Mouse (Mus musculus): Measurements from ENCODE around the gene Olfr1019. TPM values are rescaled to one million over a fixed set of nuclear protein-coding genes. Genes with fewer than 3 reads are reported as not detected.

Olfr1019 gene
- polyA plus RNA-seq (2015; fragmentation: Nextera tagmentation; extraction: Ambion mirVana): not detected in 2 replicates

- Histone ChIP-seq H3K9ac (replicated peaks; ENCODE audit: low read depth, low read length) (no peak within 1 kb of the TSS), H3K4me2 (ENCODE audit: low read length) (no peak within 1 kb of the TSS), H3K4me3 (replicated peaks; ENCODE audit: low read length) (no peak within 1 kb of the TSS), H3K36me3 (ENCODE audit: control insufficient read depth, insufficient read depth) (no peaks in the 10 kb centered on the region), H3K9me3 (ENCODE audit: control insufficient read depth, low read length) (no peaks in the 10 kb centered on the region), H3K27ac (ENCODE audit: low read length) (no peak within 1 kb of the TSS), H3K27me3 (replicated peaks; ENCODE audit: control insufficient read depth, insufficient read depth, low read length) (no peaks in the 10 kb centered on the region), H3K4me1 (replicated peaks; ENCODE audit: control insufficient read depth, insufficient read depth, low read length) (no peaks in the 10 kb centered on the region)
- no peak for ATAC-seq
Measured at GRCm38 (mm10) chr2:85845383-85845782, at the start of gene Olfr1019. TSS of gene Olfr1019 (minus strand) at chr2:85845483.

- no peak within 1 kb of the TSS for H3K27ac ChIP-seq (ENCODE audit: low read length)
- no peak within 1 kb of the TSS for H3K9ac ChIP-seq (replicated peaks; ENCODE audit: low read depth, low read length)
- H3K4me2 ChIP-seq (ENCODE audit: low read length): no peak within 1 kb of the TSS
- H3K4me1 ChIP-seq (replicated peaks; ENCODE audit: control insufficient read depth, insufficient read depth, low read length): no peaks in the 10 kb centered on the region
- H3K9me3 ChIP-seq (ENCODE audit: control insufficient read depth, low read length): no peaks in the 10 kb centered on the region
- H3K4me3 ChIP-seq (replicated peaks; ENCODE audit: low read length): no peak within 1 kb of the TSS
- ATAC-seq: no peak
- WGBS: 78% methylated on average over 2 of the region's 2 CpGs
- H3K36me3 ChIP-seq (ENCODE audit: control insufficient read depth, insufficient read depth): no peaks in the 10 kb centered on the region
- no peaks in the 10 kb centered on the region for H3K27me3 ChIP-seq (replicated peaks; ENCODE audit: control insufficient read depth, insufficient read depth, low read length)
Measured at GRCm38 (mm10) chr2:85885340-85885739, 40.1 kb upstream of the Olfr1019 start, which contains the start of gene Olfr1023. TSS of gene Olfr1023 (plus strand) at chr2:85885640.

GRCm38 (mm10) chr2:85868294-85868693 lies 23.0 kb upstream of the Olfr1019 start, which contains the start of gene Olfr1022:
TSS of gene Olfr1022 (plus strand) at chr2:85868594.
- WGBS: 57% methylated on average over 2 of the region's 2 CpGs
- Histone ChIP-seq H3K4me1 (replicated peaks; ENCODE audit: control insufficient read depth, insufficient read depth, low read length) (no peaks in the 10 kb centered on the region), H3K4me3 (replicated peaks; ENCODE audit: low read length) (no peak within 1 kb of the TSS), H3K36me3 (ENCODE audit: control insufficient read depth, insufficient read depth) (no peaks in the 10 kb centered on the region), H3K27ac (ENCODE audit: low read length) (no peak within 1 kb of the TSS), H3K9ac (replicated peaks; ENCODE audit: low read depth, low read length) (no peak within 1 kb of the TSS), H3K27me3 (replicated peaks; ENCODE audit: control insufficient read depth, insufficient read depth, low read length) (no peaks in the 10 kb centered on the region), H3K9me3 (ENCODE audit: control insufficient read depth, low read length) (no peaks in the 10 kb centered on the region), H3K4me2 (ENCODE audit: low read length) (no peak within 1 kb of the TSS)
- no peak for ATAC-seq

GRCm38 (mm10) chr2:85846730-85847129 lies 1.4 kb upstream of the Olfr1019 start, which contains the start of gene Olfr1020:
TSS of gene Olfr1020 (plus strand) at chr2:85847030.
- H3K4me1 ChIP-seq (replicated peaks; ENCODE audit: control insufficient read depth, insufficient read depth, low read length): no peaks in the 10 kb centered on the region
- no peaks in the 10 kb centered on the region for H3K36me3 ChIP-seq (ENCODE audit: control insufficient read depth, insufficient read depth)
- H3K4me2 ChIP-seq (ENCODE audit: low read length): no peak within 1 kb of the TSS
- H3K9ac ChIP-seq (replicated peaks; ENCODE audit: low read depth, low read length): no peak within 1 kb of the TSS
- 84% methylated on average over 1 of the region's 1 CpGs for WGBS
- H3K27me3 ChIP-seq (replicated peaks; ENCODE audit: control insufficient read depth, insufficient read depth, low read length): no peaks in the 10 kb centered on the region
- H3K4me3 ChIP-seq (replicated peaks; ENCODE audit: low read length): no peak within 1 kb of the TSS
- no peak within 1 kb of the TSS for H3K27ac ChIP-seq (ENCODE audit: low read length)
- no peak for ATAC-seq
- H3K9me3 ChIP-seq (ENCODE audit: control insufficient read depth, low read length): no peaks in the 10 kb centered on the region

- Histone ChIP-seq H3K9me3 (ENCODE audit: control insufficient read depth, low read length) (no peaks in the 10 kb centered on the region), H3K9ac (replicated peaks; ENCODE audit: low read depth, low read length) (no peak within 1 kb of the TSS), H3K4me1 (replicated peaks; ENCODE audit: control insufficient read depth, insufficient read depth, low read length) (no peaks in the 10 kb centered on the region), H3K27ac (ENCODE audit: low read length) (no peak within 1 kb of the TSS), H3K4me3 (replicated peaks; ENCODE audit: low read length) (no peak within 1 kb of the TSS), H3K27me3 (replicated peaks; ENCODE audit: control insufficient read depth, insufficient read depth, low read length) (no peaks in the 10 kb centered on the region), H3K36me3 (ENCODE audit: control insufficient read depth, insufficient read depth) (no peaks in the 10 kb centered on the region), H3K4me2 (ENCODE audit: low read length) (no peak within 1 kb of the TSS)
- no peak for ATAC-seq
Measured at GRCm38 (mm10) chr2:85818179-85818578, 27.1 kb downstream of the Olfr1019 start, which contains the start of gene Olfr1018. TSS of gene Olfr1018 (plus strand) at chr2:85818479.

GRCm38 (mm10) chr2:85804501-85804900 lies 40.8 kb downstream of the Olfr1019 start:
- H3K4me1 ChIP-seq (replicated peaks; ENCODE audit: control insufficient read depth, insufficient read depth, low read length): no peaks in the 10 kb centered on the region
- no peak overlapping the region for H3K4me3 ChIP-seq (replicated peaks; ENCODE audit: low read length)
- H3K4me2 ChIP-seq (ENCODE audit: low read length): no peak overlapping the region
- ATAC-seq: no peak
- no peak overlapping the region for H3K27ac ChIP-seq (ENCODE audit: low read length)
- H3K36me3 ChIP-seq (ENCODE audit: control insufficient read depth, insufficient read depth): no peaks in the 10 kb centered on the region
- 93% methylated on average over 4 of the region's 4 CpGs for WGBS
- no peak overlapping the region for H3K9ac ChIP-seq (replicated peaks; ENCODE audit: low read depth, low read length)
- no peaks in the 10 kb centered on the region for H3K27me3 ChIP-seq (replicated peaks; ENCODE audit: control insufficient read depth, insufficient read depth, low read length)
- H3K9me3 ChIP-seq (ENCODE audit: control insufficient read depth, low read length): no peaks in the 10 kb centered on the region

- no peaks in the 10 kb centered on the region for H3K36me3 ChIP-seq (ENCODE audit: control insufficient read depth, insufficient read depth)
Measured at GRCm38 (mm10) chr2:85802444-85802843, 42.8 kb downstream of the Olfr1019 start, which contains the start of gene Olfr1016. TSS of gene Olfr1016 (minus strand) at chr2:85802544.

GRCm38 (mm10) chr2:85792331-85792730 lies 53.0 kb downstream of the Olfr1019 start:
- 15% methylated on average over 2 of the region's 2 CpGs for WGBS
- Histone ChIP-seq H3K9me3 (ENCODE audit: control insufficient read depth, low read length) (no peaks in the 10 kb centered on the region), H3K36me3 (ENCODE audit: control insufficient read depth, insufficient read depth) (no peaks in the 10 kb centered on the region), H3K27ac (ENCODE audit: low read length) (no peak overlapping the region), H3K4me2 (ENCODE audit: low read length) (no peak overlapping the region), H3K9ac (replicated peaks; ENCODE audit: low read depth, low read length) (no peak overlapping the region), H3K4me1 (replicated peaks; ENCODE audit: control insufficient read depth, insufficient read depth, low read length) (no peaks in the 10 kb centered on the region), H3K27me3 (replicated peaks; ENCODE audit: control insufficient read depth, insufficient read depth, low read length) (no peaks in the 10 kb centered on the region), H3K4me3 (replicated peaks; ENCODE audit: low read length) (no peak overlapping the region)
- no peak for ATAC-seq

More at GRCm38 (mm10) chr2:85802444-85802843, 42.8 kb downstream of the Olfr1019 start, which contains the start of gene Olfr1016:
- no peaks in the 10 kb centered on the region for H3K27me3 ChIP-seq (replicated peaks; ENCODE audit: control insufficient read depth, insufficient read depth, low read length)
- no peak within 1 kb of the TSS for H3K27ac ChIP-seq (ENCODE audit: low read length)
- no peak for ATAC-seq
- 89% methylated on average over 2 of the region's 2 CpGs for WGBS
- no peak within 1 kb of the TSS for H3K9ac ChIP-seq (replicated peaks; ENCODE audit: low read depth, low read length)
- no peak within 1 kb of the TSS for H3K4me2 ChIP-seq (ENCODE audit: low read length)
- H3K4me3 ChIP-seq (replicated peaks; ENCODE audit: low read length): no peak within 1 kb of the TSS
- H3K9me3 ChIP-seq (ENCODE audit: control insufficient read depth, low read length): no peaks in the 10 kb centered on the region
- no peaks in the 10 kb centered on the region for H3K4me1 ChIP-seq (replicated peaks; ENCODE audit: control insufficient read depth, insufficient read depth, low read length)
